Mouse (Mus musculus): Measurements from ENCODE around the gene Dock10.
"Not testable (repeated sequence)": the region's sequence is repeated elsewhere in the genome, so short reads cannot be mapped to it uniquely, and the experiment has no call there.

Dock10 gene

DNA sequence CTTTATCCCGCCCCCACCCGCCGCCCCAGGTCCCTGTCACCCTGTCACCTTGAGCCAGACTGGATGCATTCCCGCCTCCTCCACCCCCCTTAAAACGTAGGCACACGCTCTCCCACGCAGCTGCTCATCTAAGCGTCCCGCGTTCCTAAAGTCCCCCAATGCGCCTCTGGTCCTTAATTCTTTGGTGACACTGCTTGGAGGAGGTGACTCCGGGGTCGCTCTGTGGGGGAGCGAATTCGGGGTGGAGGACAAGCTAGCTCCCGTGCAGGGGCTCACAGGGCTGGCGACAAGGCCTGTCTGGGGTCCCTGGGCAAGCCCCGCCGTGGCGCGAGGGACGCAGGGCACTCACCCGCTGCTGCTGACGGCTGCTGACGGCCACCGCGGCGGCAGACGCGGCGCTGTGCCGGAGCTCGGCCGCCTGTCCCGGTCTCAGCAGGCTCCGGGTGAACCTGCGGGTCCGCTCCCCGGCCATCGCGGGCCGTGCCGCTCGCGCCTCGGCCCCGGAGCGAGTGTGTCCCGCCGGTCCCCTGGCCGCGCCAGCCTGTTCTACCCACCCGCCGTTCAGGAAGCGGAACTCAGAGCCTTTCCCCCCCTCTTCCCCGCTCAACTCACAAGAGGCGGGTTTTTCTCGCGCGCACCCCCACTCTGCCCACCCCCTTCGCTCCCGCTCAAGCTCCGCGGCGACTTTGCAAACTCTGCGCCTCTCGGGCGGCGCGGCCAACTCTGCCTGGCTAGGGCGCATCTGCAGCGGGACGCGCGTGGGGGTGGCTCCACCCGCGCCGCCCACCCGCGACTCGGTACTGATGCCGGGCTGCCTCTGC lies at the start of gene Dock10:
TSS of gene Dock10 (minus strand) at position 551 of the 821 bp plus-strand sequence.
- peak; percentile 9 for DNase-seq (ENCODE audit: low spot score)

- no peak for DNase-seq (ENCODE audit: low spot score)
Measured at GRCm38 (mm10) chr1:80806835-80807398, 48.6 kb upstream of the Dock10 start.

- DNase-seq (ENCODE audit: low spot score): no peak
Measured at GRCm38 (mm10) chr1:80802023-80802422, 43.7 kb upstream of the Dock10 start.

- no peak for DNase-seq (ENCODE audit: low spot score)
Measured at GRCm38 (mm10) chr1:80785066-80785779, 26.9 kb upstream of the Dock10 start.

- DNase-seq (ENCODE audit: low spot score): no peak
Measured at GRCm38 (mm10) chr1:80784155-80784554, 25.8 kb upstream of the Dock10 start.

DNA sequence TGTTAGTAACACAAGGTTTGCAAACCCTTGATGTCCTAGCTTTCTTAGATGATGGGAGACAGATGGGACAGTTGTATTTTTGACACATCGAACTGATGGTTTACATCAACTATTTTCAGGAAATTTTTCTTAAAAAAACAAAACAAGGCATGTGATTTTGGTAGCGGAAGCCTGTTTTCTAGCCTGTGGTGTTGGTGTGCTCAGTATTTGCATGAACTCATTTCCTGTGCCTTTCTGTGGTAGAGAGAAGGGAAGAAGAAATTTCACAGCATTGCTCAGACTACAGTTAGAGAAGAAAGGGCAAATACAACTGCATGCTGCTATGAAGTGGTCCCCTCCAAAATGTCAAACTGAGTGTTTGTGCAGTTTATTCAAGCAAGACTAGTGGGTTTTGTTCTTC lies 7.2 kb upstream of the Dock10 start:
- DNase-seq (ENCODE audit: low spot score): no peak

DNA sequence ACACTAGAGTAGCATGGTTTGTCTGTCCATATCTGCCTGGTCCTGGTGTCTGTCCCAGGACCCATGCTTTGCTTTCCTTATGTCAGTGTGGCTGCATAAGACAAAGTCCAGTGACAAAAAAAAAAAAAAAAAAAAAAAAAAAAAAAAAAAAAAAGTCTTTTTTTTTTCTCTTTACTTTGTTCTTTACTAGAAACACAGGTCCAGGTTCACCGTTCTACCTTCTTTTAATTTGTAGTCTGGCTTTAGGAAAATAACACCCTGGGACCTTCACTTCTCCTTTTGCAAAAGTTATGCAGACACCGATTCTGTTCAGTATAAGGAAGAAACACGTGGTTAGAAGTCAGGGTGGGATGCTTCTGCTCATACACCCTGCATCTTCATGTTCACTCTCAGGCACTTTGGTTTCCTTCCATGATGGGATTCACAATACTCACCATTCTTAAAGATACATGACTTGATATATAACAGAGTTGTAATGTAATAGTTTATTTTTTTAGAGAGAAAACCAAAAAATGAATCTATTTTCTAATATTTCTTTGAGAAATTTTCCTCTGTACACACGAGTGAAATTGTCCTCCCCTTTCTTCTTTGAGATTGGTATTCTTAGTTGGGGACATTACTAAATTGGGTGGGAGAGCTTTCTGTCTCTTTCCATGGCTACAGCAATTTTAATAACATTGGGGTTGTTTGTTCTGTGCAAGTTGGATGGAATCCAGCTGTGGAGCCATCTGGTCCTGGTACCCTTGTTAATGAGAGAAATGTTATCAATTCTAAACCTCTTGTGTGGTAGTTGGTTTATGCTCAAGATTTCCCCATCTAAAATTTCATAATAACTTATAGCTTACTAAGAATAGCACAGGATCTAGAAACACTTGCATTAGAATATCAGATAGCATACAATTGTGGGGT lies 5.0 kb upstream of the Dock10 start:
- no peak for DNase-seq (ENCODE audit: low spot score)

- no peak for DNase-seq (ENCODE audit: low spot score)
Measured at GRCm38 (mm10) chr1:80758798-80759184, 464 bp upstream of the Dock10 start.

DNA sequence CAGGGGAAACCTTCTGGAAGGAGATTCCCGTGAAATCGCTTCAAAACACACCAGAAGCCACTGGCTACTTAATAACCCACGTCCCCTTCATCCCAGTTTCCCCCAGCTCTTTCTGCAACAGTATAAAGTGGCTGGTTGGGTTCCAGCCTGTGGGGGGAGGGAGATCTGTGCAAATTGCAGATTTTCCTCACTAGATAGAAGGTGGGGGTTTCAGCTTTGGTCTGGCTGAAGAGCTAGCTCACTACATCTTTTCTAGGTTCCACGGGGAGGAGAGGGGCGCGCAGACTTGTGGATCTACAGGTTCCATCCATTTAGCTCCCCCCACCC lies 714 bp downstream of the Dock10 start:
- no peak for DNase-seq (ENCODE audit: low spot score)

- DNase-seq (ENCODE audit: low spot score): no peak
Measured at GRCm38 (mm10) chr1:80756824-80757649, 1.3 kb downstream of the Dock10 start.

GRCm38 (mm10) chr1:80756060-80756439 lies 2.3 kb downstream of the Dock10 start:
- no peak for DNase-seq (ENCODE audit: low spot score)

DNA sequence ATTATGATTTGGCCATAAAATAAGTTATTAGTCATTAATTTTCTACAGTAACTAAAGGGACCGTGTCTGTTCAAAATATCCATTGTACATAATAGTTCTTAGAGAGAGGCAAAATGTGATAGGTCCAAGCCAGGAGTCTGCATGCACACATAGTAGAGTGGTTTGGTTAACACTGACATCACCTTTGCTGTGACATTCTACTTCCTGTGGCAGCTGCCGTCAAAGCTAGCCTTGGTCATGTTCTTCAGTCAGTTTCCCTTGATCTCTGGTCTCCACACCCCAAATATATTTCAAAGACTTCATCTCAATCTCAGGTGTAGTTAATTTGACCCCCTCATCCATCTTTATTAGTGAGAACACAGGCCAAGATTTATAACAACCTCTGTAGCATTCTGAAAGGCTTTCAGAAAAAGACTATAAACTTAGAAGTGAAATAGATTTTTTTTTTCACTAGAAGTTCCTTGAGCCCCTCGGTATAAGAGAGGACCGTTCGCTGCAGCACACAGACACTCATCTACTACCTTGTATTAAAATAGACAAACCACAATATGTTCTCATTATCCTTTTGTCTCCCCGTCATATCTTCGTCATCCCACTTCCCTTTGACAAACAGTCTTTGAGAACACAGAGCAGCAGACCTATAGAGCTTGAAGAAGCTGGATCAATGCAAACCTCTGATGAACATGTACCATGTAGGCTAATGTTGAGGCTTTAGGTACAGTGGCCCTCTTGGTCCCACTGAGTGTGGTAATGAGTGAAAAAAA lies 2.8 kb downstream of the Dock10 start:
- DNase-seq (ENCODE audit: low spot score): no peak

GRCm38 (mm10) chr1:80749122-80749521 lies 9.2 kb downstream of the Dock10 start:
- not testable (repeated sequence) for DNase-seq (ENCODE audit: low spot score)

GRCm38 (mm10) chr1:80746691-80747463 lies 11.4 kb downstream of the Dock10 start:
- no peak for DNase-seq (ENCODE audit: low spot score)

GRCm38 (mm10) chr1:80746195-80746594 lies 12.1 kb downstream of the Dock10 start:
- no peak for DNase-seq (ENCODE audit: low spot score)

GRCm38 (mm10) chr1:80739472-80739871 lies 18.9 kb downstream of the Dock10 start:
- DNase-seq (ENCODE audit: low spot score): no peak

- no peak for DNase-seq (ENCODE audit: low spot score)
Measured at GRCm38 (mm10) chr1:80737812-80738391, 20.4 kb downstream of the Dock10 start.

DNA sequence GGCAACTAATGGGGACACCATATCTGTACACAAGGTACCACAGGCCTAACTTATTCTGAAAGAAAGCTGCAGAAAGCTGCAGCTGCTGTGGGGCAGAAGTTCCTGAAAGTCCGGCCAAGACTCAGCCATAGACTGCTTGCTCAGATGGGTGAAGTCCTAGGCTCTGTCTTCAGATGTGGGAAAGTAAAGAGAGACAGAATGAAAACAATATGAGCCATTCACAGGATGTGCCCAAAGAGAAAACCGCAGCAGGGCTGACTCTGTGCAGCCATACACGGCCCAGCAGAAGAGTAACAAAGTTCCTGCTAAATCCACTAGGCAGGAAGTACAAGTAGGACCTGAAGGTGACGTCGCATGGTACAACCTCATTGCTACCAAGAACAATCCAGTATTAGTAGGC lies 27.7 kb downstream of the Dock10 start:
- DNase-seq (ENCODE audit: low spot score): no peak

GRCm38 (mm10) chr1:80730174-80730573 lies 28.2 kb downstream of the Dock10 start:
- no peak for DNase-seq (ENCODE audit: low spot score)

Data from urinary bladder, postnatal 25 days (tissue).